Mouse (Mus musculus) megakaryocyte, embryonic 14.5 days (primary cell): ENCODE results near the gene Trim80.

Experiments used
- FLI1 ChIP-seq: IDR thresholded peaks from 2 replicates; pipeline ENCODE4 v1.6.1; 2012; ENCODE audit warnings: low read length, inconsistent platforms, mixed read lengths
- GATA1 ChIP-seq: IDR thresholded peaks from 3 replicates; pipeline ENCODE4 v1.6.1; 2012; ENCODE audit warnings: mixed read lengths, low read length, inconsistent platforms, borderline replicate concordance

DNA sequence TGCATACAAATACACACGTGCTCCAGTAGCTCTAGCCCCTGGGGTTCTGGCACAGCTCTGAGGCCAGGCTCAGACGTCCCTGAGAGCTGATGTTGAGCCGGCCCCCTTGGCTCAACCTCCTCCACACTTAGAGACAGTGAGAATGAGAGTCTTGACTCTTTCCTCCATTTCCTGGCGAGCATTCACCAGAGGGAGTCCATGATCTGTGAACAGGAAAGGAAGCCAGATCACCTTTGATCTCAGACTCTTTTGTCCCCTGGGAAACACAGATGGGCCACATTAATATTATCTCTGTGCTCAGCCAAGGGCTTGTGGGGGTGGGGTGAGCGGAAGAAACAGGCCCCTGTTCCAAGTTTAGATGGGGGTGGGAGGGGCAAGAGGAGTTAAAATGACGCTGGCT, 17.1 kb downstream of the Trim80 start:
- no peak for TF ChIP-seq GATA1
- TF ChIP-seq FLI1, result no peak
